Mouse (Mus musculus) spleen, adult 2 months (tissue): Measurements from ENCODE around the gene Myh6.

Experiments used
- CTCF ChIP-seq: fragments of 200-500 bp; IDR thresholded peaks from 2 replicates; pipeline ENCODE4 v1.5.1; 2011; ENCODE audit warnings: mild to moderate bottlenecking, inconsistent platforms; ENCODE audit not compliant: insufficient read depth, insufficient read length, insufficient replicate concordance; ENCODE audit errors: extremely low read depth
- POLR2A ChIP-seq: fragments of 200-500 bp; IDR thresholded peaks from 2 replicates; pipeline ENCODE4 v1.6.1; 2011; ENCODE audit warnings: low read depth, low read length, inconsistent platforms

DNA sequence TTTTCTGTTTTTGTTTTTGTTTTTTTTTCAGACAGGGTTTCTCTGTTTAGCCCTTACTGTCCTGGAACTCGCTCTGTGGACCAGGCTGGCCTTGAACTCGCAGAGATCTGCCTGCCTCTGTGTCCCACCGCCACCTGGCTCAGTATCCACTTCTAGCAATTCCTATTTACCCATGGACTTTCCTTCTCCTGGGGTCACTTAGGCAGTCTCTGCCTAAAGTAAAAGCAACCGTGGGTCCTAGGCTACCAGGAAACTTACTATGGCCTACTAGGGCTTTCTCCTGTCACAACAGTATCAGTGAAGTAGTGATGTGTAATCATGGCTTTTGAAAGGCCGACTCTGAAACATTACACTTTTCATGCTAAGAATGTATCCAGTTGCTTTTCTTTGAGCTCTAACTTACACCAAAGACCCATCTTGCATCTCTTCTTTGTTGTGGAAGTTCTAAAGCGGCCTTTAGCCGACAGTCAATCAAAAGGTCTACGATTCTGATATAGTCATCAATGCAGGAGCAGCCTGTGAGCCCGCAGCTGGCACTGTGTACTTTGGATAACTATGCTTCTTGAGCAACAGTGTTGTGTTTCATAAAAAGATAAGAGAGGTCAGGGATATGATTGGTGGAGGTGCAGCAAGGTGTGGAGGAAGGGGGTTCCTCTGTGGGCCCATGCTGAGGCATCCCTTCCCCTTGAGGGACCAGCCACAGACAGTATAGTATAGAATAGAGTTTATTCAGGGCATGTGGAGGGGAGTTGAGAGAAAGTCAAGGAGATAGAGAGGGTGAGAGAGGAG lies 40.6 kb upstream of the Myh6 start:
- TF ChIP-seq CTCF (no peak), POLR2A (no peak)
